Mouse (Mus musculus): ENCODE measurements around the gene Olfr512.

The Olfr512 gene

GRCm38 (mm10) chr7:108713020-108713419 is at the start of gene Olfr512:
Gene Olfr512 (plus strand): TSS chr7:108713320.
- no peak for DNase-seq (ENCODE audit: low read depth)

- no peak for DNase-seq (ENCODE audit: low read depth)
These were observed 47.0 kb upstream of the Olfr512 start, which contains the start of gene Olfr510 for GRCm38 (mm10) chr7:108666118-108666517. Gene Olfr510 (plus strand): TSS chr7:108666418.

- DNase-seq (ENCODE audit: low read depth), result no peak
These were observed 42.1 kb upstream of the Olfr512 start for GRCm38 (mm10) chr7:108671058-108671457.

- DNase-seq (ENCODE audit: low read depth), result no peak
These were observed 34.2 kb upstream of the Olfr512 start for GRCm38 (mm10) chr7:108678886-108679285.

GRCm38 (mm10) chr7:108750673-108751072 is 37.6 kb downstream of the Olfr512 start, which contains the start of gene Olfr513:
Gene Olfr513 (plus strand): TSS chr7:108750973.
- DNase-seq (ENCODE audit: low read depth), result no peak

GRCm38 (mm10) chr7:108760411-108760810 is 47.3 kb downstream of the Olfr512 start:
- DNase-seq (ENCODE audit: low read depth), result no peak

Data from 416B (cell line).